Mouse (Mus musculus): ENCODE results near the gene Naa40. TPM values are rescaled to one million over a fixed set of nuclear protein-coding genes. Genes with fewer than 3 reads are reported as not detected.

Gene Naa40
- total RNA-seq, 1 experiment = 50.9 TPM

DNA sequence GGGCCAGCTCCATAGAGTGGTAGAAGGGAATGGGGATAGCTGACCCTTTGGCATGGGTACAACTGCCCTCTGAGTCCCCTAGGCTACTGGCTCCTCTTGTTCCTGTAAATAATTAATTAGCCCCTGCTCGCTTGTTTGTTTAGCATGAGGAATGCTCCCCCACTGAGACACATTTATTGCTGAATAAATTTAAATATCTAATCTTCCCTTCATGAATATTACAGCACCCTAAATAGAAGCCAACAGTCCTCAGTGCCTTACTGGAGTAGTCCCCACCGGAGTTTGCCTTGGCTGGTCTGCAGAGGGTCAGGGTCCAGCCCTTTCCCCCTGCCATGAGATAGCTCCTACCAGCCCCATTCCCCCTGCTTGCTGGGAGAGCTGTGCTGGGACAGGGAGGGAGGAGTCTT lies 48.4 kb downstream of the Naa40 start:
- in situ Hi-C loops (cut with MboI; ENCODE audit: low sequenced_read_pairs in 2 of 2, unreplicated experiment in 2 of 2) = loop anchor here (10.0 kb wide), 1 partner anchor 128 kb away; no protein-coding TSS in a partner anchor
- no peak overlapping the region for H3K4me3 ChIP-seq (ENCODE audit: insufficient read depth in 1 of 2, low read depth in 1 of 2, low read length in 2 of 2, poor library complexity in 1 of 2, severe bottlenecking in 1 of 2)
- no peak overlapping the region for H3K9ac ChIP-seq (ENCODE audit: insufficient read depth, low read depth, low read length, poor library complexity, severe bottlenecking)
- H3K9me3 ChIP-seq (ENCODE audit: control insufficient read depth, insufficient read depth, low read depth, low read length) = no peaks in the 10 kb centered on the region
- no peak for DNase-seq (ENCODE audit: low read depth, low spot score)
- no peak for TF ChIP-seq CHD2 (IDR thresholded peaks at IDR 0.05; ENCODE audit: low read depth, low read length)
- H3K27ac ChIP-seq (ENCODE audit: insufficient read depth, low read depth, low read length, poor library complexity, severe bottlenecking) = no peak overlapping the region
- H3K36me3 ChIP-seq (ENCODE audit: control insufficient read depth, insufficient read depth, low read length, poor library complexity, severe bottlenecking) = no peaks in the 10 kb centered on the region
- peaks cover 2 to 27% of the 10 kb centered on the region in 2 experiments; a peak in 2 of 4 replicates for H3K4me1 ChIP-seq (ENCODE audit: control insufficient read depth in 2 of 2, insufficient read depth in 2 of 2, low read length in 2 of 2, poor library complexity in 1 of 2)

DNA sequence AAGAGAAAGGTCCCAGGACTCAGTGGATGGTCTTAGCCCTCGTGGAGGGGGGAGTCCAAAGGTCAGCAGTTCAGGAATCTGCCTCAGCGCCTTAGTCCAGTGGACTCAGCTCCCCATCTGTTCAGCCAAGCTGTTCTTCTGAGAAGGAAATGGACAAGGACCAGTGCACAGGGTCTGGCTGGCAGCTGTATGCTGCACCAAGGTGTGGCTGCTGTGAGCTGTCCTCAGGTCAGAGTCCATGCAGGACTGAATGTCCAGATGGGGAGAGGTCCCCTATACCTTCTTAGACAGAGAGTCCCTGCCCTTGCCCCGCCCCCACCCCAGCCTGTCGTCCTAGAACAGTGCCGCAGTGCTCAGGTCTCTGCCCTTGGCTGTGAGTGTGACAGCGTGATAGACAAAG lies 49.3 kb downstream of the Naa40 start:
- Histone ChIP-seq H3K27ac (ENCODE audit: insufficient read depth, low read depth, low read length, poor library complexity, severe bottlenecking) (no peak overlapping the region), H3K4me3 (ENCODE audit: insufficient read depth in 1 of 2, low read depth in 1 of 2, low read length in 2 of 2, poor library complexity in 1 of 2, severe bottlenecking in 1 of 2) (no peak overlapping the region), H3K9me3 (ENCODE audit: control insufficient read depth, insufficient read depth, low read depth, low read length) (no peaks in the 10 kb centered on the region), H3K4me1 (ENCODE audit: control insufficient read depth in 2 of 2, insufficient read depth in 2 of 2, low read length in 2 of 2, poor library complexity in 1 of 2) (peaks cover 4 to 25% of the 10 kb centered on the region in 2 experiments; a peak in 2 of 4 replicates), H3K36me3 (ENCODE audit: control insufficient read depth, insufficient read depth, low read length, poor library complexity, severe bottlenecking) (no peaks in the 10 kb centered on the region), H3K9ac (ENCODE audit: insufficient read depth, low read depth, low read length, poor library complexity, severe bottlenecking) (no peak overlapping the region)
- in situ Hi-C loops (cut with MboI; ENCODE audit: low sequenced_read_pairs in 2 of 2, unreplicated experiment in 2 of 2) = loop anchor here (10.0 kb wide), 1 partner anchor 127 kb away; no protein-coding TSS in a partner anchor
- TF ChIP-seq MAFK (IDR thresholded peaks at IDR 0.05; ENCODE audit: insufficient read depth, low read depth, low read length) (no peak), ZC3H11A (IDR thresholded peaks at IDR 0.05; ENCODE audit: borderline replicate concordance, low read depth, low read length) (no peak), HCFC1 (IDR thresholded peaks at IDR 0.05; ENCODE audit: borderline replicate concordance, insufficient read depth, low read length) (no peak)
- DNase-seq (ENCODE audit: low read depth, low spot score) = no peak

DNA sequence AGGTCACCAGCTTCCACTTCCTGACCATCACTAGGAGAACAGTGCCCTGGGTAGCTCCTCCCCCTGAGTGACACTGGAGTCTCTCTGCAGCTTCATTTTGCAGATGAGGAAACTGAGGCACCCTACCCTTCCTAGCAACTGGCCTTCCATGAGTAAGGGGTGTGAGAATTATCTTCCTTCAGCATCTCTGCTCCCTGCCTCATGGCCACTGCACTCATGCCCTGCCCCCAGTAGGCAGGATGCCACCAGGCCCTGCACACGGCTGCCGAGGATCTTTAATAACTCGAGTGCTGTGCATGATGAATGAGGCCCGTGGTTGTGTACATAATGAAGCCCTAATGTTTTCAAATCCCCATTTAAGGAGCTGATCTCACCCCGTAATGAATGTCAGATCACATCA lies 50.0 kb downstream of the Naa40 start:
- no peak for DNase-seq (ENCODE audit: low read depth, low spot score)
- Histone ChIP-seq H3K9ac (ENCODE audit: insufficient read depth, low read depth, low read length, poor library complexity, severe bottlenecking) (no peak overlapping the region), H3K27ac (ENCODE audit: insufficient read depth, low read depth, low read length, poor library complexity, severe bottlenecking) (no peak overlapping the region), H3K9me3 (ENCODE audit: control insufficient read depth, insufficient read depth, low read depth, low read length) (no peaks in the 10 kb centered on the region), H3K4me3 (ENCODE audit: insufficient read depth in 1 of 2, low read depth in 1 of 2, low read length in 2 of 2, poor library complexity in 1 of 2, severe bottlenecking in 1 of 2) (no peak overlapping the region), H3K4me1 (ENCODE audit: control insufficient read depth in 2 of 2, insufficient read depth in 2 of 2, low read length in 2 of 2, poor library complexity in 1 of 2) (peaks cover 4 to 24% of the 10 kb centered on the region in 2 experiments; a peak in 1 of 4 replicates), H3K36me3 (ENCODE audit: control insufficient read depth, insufficient read depth, low read length, poor library complexity, severe bottlenecking) (no peaks in the 10 kb centered on the region)
- TF ChIP-seq HCFC1 (IDR thresholded peaks at IDR 0.05; ENCODE audit: borderline replicate concordance, insufficient read depth, low read length) = no peak
- TF ChIP-seq CHD2 (IDR thresholded peaks at IDR 0.05; ENCODE audit: low read depth, low read length) = no peak
- no peak for TF ChIP-seq ZNF384 (IDR thresholded peaks at IDR 0.05; ENCODE audit: low read depth, low read length)
- no peak for TF ChIP-seq ZC3H11A (IDR thresholded peaks at IDR 0.05; ENCODE audit: borderline replicate concordance, low read depth, low read length)
- TF ChIP-seq MAFK (IDR thresholded peaks at IDR 0.05; ENCODE audit: insufficient read depth, low read depth, low read length) = no peak
- in situ Hi-C loops (cut with MboI; ENCODE audit: low sequenced_read_pairs in 2 of 2, unreplicated experiment in 2 of 2) = loop anchor here (10.0 kb wide), 1 partner anchor 126 kb away; no protein-coding TSS in a partner anchor

- in situ Hi-C loops (cut with MboI; ENCODE audit: low sequenced_read_pairs in 2 of 2, unreplicated experiment in 2 of 2) = no loop called here
- H3K4me3 ChIP-seq (ENCODE audit: insufficient read depth in 1 of 2, low read depth in 1 of 2, low read length in 2 of 2, poor library complexity in 1 of 2, severe bottlenecking in 1 of 2) = no peak overlapping the region
- no peak overlapping the region for H3K9ac ChIP-seq (ENCODE audit: insufficient read depth, low read depth, low read length, poor library complexity, severe bottlenecking)
- H3K9me3 ChIP-seq (ENCODE audit: control insufficient read depth, insufficient read depth, low read depth, low read length) = no peaks in the 10 kb centered on the region
- no peak overlapping the region for H3K27ac ChIP-seq (ENCODE audit: insufficient read depth, low read depth, low read length, poor library complexity, severe bottlenecking)
- H3K36me3 ChIP-seq (ENCODE audit: control insufficient read depth, insufficient read depth, low read length, poor library complexity, severe bottlenecking) = no peaks in the 10 kb centered on the region
- TF ChIP-seq ZNF384 (IDR thresholded peaks at IDR 0.05; ENCODE audit: low read depth, low read length) = no peak
- TF ChIP-seq ZC3H11A (IDR thresholded peaks at IDR 0.05; ENCODE audit: borderline replicate concordance, low read depth, low read length) = no peak
- TF ChIP-seq CHD2 (IDR thresholded peaks at IDR 0.05; ENCODE audit: low read depth, low read length) = no peak
- no peak for TF ChIP-seq MAFK (IDR thresholded peaks at IDR 0.05; ENCODE audit: insufficient read depth, low read depth, low read length)
- no peak for TF ChIP-seq HCFC1 (IDR thresholded peaks at IDR 0.05; ENCODE audit: borderline replicate concordance, insufficient read depth, low read length)
- peaks cover 4 to 30% of the 10 kb centered on the region in 2 experiments; a peak in 2 of 4 replicates for H3K4me1 ChIP-seq (ENCODE audit: control insufficient read depth in 2 of 2, insufficient read depth in 2 of 2, low read length in 2 of 2, poor library complexity in 1 of 2)
- DNase-seq (ENCODE audit: low read depth, low spot score) = no peak
These were observed 52.0 kb downstream of the Naa40 start for GRCm38 (mm10) chr19:7189026-7189425.

DNA sequence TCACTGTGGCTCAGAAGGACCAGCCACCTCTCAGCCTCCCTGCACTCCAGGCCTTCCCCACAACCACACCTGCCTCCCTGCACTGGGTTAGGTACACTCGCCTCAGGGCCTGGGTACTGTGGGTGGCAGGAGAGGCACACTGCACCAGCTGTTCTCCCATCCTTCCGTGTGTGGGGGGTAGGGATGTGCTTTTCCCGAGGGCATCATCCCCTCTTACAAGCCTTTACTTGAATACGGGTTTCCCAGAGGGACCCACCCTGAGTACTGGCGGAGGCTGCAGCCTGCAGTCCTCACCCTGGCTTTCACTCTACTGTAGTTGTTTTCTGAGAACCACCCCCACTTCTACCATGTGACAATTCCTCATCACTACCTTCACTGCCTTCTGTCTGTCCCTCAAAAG lies 53.8 kb downstream of the Naa40 start:
- no peaks in the 10 kb centered on the region for H3K36me3 ChIP-seq (ENCODE audit: control insufficient read depth, insufficient read depth, low read length, poor library complexity, severe bottlenecking)
- no peaks in the 10 kb centered on the region for H3K9me3 ChIP-seq (ENCODE audit: control insufficient read depth, insufficient read depth, low read depth, low read length)
- H3K4me3 ChIP-seq (ENCODE audit: insufficient read depth in 1 of 2, low read depth in 1 of 2, low read length in 2 of 2, poor library complexity in 1 of 2, severe bottlenecking in 1 of 2) = no peak overlapping the region
- no peak overlapping the region for H3K27ac ChIP-seq (ENCODE audit: insufficient read depth, low read depth, low read length, poor library complexity, severe bottlenecking)
- TF ChIP-seq ZC3H11A (IDR thresholded peaks at IDR 0.05; ENCODE audit: borderline replicate concordance, low read depth, low read length) (no peak), HCFC1 (IDR thresholded peaks at IDR 0.05; ENCODE audit: borderline replicate concordance, insufficient read depth, low read length) (no peak), ZNF384 (IDR thresholded peaks at IDR 0.05; ENCODE audit: low read depth, low read length) (no peak), CHD2 (IDR thresholded peaks at IDR 0.05; ENCODE audit: low read depth, low read length) (no peak), MAFK (IDR thresholded peaks at IDR 0.05; ENCODE audit: insufficient read depth, low read depth, low read length) (no peak)
- H3K4me1 ChIP-seq (ENCODE audit: control insufficient read depth in 2 of 2, insufficient read depth in 2 of 2, low read length in 2 of 2, poor library complexity in 1 of 2) = peaks cover 8 to 34% of the 10 kb centered on the region in 2 experiments; a peak in 3 of 4 replicates
- DNase-seq (ENCODE audit: low read depth, low spot score) = no peak
- no peak overlapping the region for H3K9ac ChIP-seq (ENCODE audit: insufficient read depth, low read depth, low read length, poor library complexity, severe bottlenecking)
- in situ Hi-C loops (cut with MboI; ENCODE audit: low sequenced_read_pairs in 2 of 2, unreplicated experiment in 2 of 2) = no loop called here
